Mouse (Mus musculus): ENCODE results near the gene Ptprd.

DNA sequence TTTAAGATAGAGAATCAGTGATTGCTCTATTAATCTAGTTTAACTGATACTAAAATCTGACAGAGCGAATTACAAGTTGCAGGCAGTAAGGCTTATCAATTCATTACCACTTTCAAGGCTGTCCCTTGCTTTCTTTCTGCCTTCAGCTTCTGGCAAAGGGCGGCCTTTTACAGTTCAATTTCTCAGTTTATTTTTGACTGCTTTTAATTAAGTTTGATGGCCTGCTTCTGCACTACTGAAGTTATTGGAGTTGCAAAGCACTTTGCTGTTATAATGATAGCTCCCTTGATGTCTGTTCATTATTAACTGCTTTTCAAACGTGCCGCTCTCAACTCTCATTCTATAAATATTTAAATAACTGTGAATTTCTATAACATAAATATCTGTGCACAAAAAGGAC lies 673.9 kb downstream of the Ptprd start:
- TF ChIP-seq FLI1 (IDR thresholded peaks at IDR 0.05; ENCODE audit: low read length) (no peak), GATA1 (IDR thresholded peaks at IDR 0.05; ENCODE audit: borderline replicate concordance, low read length) (no peak)
